Mouse (Mus musculus) olfactory bulb, adult 2 months (tissue): ENCODE data around the gene Morc4.

Source experiments
- CTCF ChIP-seq: fragments of 200-500 bp; IDR thresholded peaks from 2 replicates; pipeline ENCODE4 v1.5.1; 2012; ENCODE audit warnings: low read depth, mild to moderate bottlenecking, low read length, moderate library complexity; ENCODE audit not compliant: insufficient read depth
- POLR2A ChIP-seq: fragments of 200-500 bp; IDR thresholded peaks from 2 replicates; pipeline ENCODE4 v1.6.1; 2012; ENCODE audit warnings: mild to moderate bottlenecking, low read depth, low read length, moderate library complexity; ENCODE audit not compliant: insufficient read depth

DNA sequence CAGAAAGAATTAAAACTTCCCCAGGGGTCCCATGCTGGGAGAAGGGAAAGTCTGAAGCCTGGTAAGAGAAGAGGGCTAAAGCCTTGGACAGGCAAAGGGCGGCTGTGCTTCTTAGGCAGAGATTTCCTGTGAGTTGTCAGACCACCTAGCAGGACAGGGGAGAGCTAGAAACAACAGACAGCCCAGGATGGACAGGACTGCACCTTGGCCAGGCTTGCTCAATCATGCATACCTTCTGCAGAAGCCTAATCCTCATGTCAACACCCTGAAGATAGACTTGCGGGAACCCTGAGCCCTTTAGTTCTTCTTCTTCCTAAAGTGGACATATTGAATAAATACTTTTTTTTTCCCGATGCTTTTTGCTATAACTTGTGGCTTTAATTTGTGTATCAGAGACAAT lies 71.5 kb downstream of the Morc4 start:
- TF ChIP-seq CTCF (no peak), POLR2A (no peak)
